Mouse (Mus musculus) heart, adult 8-10 months (tissue): ENCODE data around the gene Ogdh. TPM values are rescaled to one million over a fixed set of nuclear protein-coding genes. Genes with fewer than 3 reads are reported as not detected.
A peak's percentile ranks its signal among the peaks of the same experiment; 100 is the strongest.
"Not testable (repeated sequence)": the region's sequence is repeated elsewhere in the genome, so short reads cannot be mapped to it uniquely, and the experiment has no call there.

Experiments used
- DNase-seq: peaks from one replicate; pipeline ENCODE4 v3.0.0; 2022; ENCODE audit warnings: low spot score
- total RNA-seq, 4 experiments: library from RNA; stranded (reverse); gene quantifications; 2 replicates each; pipeline ENCODE4 v1.2.4; 2022

The Ogdh gene
- 1,000 to 10,000 TPM; 1,901 to 2,083 (median 1,945) TPM for total RNA-seq

DNA sequence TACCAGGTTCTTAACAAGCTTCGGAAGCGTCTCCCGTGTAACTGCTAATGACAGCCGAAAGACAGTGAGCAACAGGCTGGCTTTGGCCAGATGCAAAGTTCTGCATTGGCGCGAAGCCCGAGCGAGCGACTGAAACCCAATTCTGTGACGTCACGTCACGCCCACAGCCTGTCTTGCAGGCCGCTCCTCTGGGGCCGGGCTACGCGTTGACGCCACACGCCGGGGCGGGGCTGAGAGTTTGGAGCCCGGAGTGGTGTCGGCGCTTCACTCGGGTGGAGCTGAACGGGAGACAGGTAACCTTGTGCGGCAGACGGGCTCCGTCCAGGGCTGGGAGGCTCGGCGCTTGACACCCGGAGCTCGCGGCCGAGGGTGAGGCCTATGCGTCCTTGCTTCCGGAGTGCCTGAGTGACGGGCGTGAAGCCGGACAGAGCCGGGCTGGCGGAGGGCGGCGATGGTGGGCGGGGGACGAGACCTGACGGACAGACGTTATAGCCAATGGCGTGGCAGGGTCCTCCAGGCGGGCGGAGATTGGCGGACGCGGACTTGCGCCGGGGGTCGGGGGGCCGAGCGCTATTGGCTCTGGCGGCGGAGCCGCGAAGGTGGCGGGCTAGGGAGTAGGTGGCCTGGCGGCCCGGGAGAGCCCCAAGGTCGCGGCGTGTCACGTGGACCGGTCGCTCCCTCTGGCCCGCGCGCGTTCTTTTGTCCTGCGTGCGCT is at the start of gene Ogdh:
Gene Ogdh, plus strand, starts transcription at position 233 of the 715 bp plus-strand sequence.
- DNase-seq = peak; percentile 98

- DNase-seq = no peak
Observed at GRCm38 (mm10) chr11:6244707-6245106, 46.7 kb upstream of the Ogdh start.

DNA sequence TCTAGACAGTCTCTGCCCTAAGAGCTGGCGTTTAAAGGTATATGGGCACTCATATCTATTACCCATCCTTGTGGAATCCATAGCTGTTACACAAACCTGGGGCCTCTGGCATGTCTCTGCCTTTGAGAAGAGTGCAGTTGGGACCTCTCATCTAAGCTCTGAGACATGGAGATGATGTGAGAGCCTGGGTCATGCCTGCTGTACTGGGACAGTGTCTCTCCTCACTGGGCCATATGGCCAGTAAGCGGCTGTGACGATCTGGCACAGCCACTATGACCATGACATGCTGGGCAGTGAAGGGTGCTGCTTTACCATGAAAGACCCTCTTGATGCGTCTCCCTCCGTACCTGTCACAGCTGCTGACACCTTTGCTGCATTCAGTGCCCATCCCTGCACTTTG is 39.2 kb upstream of the Ogdh start:
- DNase-seq = no peak

GRCm38 (mm10) chr11:6252824-6253223 is 38.6 kb upstream of the Ogdh start:
- DNase-seq = no peak

- not testable (repeated sequence) for DNase-seq
Observed at GRCm38 (mm10) chr11:6254602-6255001, 36.8 kb upstream of the Ogdh start.

DNA sequence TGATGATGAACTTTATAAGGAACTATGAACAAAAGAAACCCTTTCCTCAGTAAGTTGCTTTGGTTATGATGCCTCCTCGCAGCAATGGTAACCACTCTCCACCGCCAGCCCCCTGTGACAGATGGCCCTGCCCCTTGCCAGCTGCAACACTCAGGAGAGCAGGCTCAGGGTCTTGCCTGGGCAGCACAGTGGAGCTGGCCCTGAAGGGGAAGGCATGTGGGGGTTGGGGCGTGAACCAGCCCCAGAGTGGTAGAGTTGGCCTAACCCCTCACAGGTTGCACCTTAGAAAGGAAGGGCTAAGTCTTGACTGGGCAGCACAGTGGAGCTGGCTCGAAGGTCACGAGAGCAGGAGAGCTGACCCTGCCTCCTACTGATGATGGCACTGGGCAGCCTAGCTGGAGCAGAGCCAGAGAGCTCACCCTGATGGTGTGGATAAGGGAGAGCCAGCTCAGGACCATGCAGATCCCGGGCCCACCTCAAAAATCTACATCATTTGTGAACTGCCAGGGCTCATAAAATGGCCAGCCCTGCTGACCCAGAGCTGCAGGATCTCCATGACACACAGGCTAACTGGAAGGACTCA is 34.9 kb upstream of the Ogdh start:
- no peak for DNase-seq

DNA sequence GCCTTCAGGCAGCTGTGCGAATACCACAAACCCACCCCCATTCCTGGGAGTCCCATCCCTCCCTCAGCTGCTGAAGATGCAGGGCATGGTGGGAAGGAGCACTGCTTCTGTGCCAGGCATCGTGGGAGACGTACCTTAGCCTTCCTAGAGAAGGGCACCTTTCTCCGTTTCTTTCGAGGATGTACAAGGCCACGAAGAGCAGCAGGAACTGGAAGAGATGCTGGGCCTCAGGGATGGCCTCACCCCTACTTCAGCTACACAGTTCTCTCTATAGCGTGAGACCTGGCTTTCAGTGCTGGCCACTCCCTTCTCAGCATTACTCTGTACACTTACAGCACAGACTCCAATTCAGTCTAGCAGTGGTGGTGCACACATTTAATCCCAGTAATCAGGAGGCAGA is 32.0 kb upstream of the Ogdh start:
- DNase-seq = no peak

DNA sequence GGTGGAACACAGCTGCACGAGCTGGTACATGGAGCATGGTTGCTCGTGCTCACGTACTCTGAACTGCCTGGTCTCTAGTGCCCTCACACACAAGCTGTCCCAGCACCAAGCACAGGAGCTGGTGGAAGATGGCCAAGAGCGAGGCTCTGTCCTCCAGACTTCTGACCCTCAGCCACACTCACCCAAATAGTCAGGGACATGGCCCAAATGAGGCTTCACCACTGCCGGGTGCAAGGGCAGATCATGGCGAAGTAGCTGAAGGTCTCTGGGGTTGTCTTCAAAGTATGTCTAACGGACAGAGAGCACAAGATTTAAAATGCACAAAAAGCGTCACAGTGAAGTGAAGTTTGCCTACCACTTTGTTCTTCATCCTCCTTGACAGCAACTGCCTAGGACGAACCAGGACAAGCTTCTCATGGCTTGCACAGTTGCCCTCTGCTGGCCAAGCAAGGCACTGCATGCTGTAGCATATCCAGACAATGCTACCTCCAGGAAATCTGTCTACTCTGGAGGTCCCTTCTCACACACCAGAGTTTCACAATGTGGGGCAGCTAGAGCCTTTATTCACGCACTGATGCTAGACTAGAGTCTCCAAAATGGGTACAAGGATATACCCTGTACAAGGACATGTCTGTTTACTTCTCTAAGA is 29.9 kb upstream of the Ogdh start:
- peak; percentile 61 for DNase-seq

GRCm38 (mm10) chr11:6266621-6267020 is 24.8 kb upstream of the Ogdh start:
- no peak for DNase-seq

- peak; percentile 94 for DNase-seq
Observed at GRCm38 (mm10) chr11:6267320-6268254, 23.8 kb upstream of the Ogdh start, which contains the start of gene Ddx56. Gene Ddx56 (minus strand): TSS chr11:6267772.

GRCm38 (mm10) chr11:6273607-6274006 is 17.8 kb upstream of the Ogdh start:
- DNase-seq = no peak

- DNase-seq = peak; percentile 99
Observed at GRCm38 (mm10) chr11:6274387-6275093, 16.9 kb upstream of the Ogdh start, which contains the start of gene Tmed4. Gene Tmed4 (minus strand): TSS chr11:6274870.

DNA sequence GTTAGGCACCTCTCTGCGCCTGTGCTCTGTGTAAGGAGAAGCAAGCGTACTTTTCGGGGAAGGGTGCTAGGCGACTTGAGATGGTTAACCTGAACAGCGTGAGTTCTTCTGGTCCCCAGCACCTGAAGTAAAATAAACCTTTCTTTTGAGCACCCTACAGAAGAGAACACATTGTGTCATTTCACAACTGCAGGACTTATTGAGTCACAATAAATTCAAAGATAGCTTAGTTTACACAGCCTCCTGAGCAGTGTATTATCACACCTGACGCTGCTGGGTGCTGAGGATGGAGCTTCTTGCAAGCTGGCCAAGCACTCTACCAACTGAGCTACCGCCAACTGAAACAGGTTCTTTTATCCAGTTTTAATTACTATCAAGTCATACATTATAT is 16.3 kb upstream of the Ogdh start:
- DNase-seq = no peak

GRCm38 (mm10) chr11:6276466-6276865 is 15.0 kb upstream of the Ogdh start:
- DNase-seq = no peak

DNA sequence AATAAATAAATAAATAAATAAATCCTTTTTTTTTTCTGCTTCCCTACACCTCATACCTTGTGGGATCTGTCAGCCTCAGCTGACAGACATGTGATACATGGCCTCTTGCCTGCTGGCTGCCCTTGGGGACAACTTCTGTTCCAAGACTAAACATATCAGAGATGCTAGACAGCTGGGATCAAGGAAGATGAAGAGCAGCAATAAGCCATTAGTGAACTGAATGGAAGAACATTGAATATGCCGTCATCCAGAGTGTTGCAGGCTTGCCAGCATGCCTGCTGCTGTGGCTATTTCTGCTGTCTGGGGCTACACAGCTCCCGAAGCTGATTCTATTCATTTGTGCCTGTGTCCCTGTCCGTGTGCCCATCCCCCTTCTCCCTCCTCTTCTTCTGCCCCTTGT is 8.5 kb upstream of the Ogdh start:
- peak; percentile 68 for DNase-seq

- peak; percentile 48 for DNase-seq
Observed at GRCm38 (mm10) chr11:6290138-6290537, 1.3 kb upstream of the Ogdh start.

DNA sequence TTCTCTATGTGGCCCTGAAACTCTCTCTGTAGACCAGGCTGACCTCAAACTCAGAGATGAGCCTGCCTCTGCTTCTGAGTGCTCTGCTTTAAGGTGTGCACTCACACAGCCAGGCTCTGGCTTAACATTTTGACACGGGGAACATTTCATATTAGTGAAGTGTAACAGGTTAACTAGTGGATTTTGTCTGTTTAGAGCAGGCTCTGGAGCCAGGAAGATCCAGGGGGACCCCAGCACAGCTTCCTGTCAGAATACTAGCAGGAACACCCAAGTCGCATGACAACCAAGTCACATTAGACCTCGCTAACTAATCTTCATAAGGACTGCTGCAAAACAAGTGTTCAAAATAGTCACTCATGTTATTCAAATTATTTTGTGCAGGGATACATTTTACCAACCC is 550 bp upstream of the Ogdh start:
- no peak for DNase-seq

- DNase-seq = peak; percentile 75
Observed at GRCm38 (mm10) chr11:6292116-6292987, 919 bp downstream of the Ogdh start.

DNA sequence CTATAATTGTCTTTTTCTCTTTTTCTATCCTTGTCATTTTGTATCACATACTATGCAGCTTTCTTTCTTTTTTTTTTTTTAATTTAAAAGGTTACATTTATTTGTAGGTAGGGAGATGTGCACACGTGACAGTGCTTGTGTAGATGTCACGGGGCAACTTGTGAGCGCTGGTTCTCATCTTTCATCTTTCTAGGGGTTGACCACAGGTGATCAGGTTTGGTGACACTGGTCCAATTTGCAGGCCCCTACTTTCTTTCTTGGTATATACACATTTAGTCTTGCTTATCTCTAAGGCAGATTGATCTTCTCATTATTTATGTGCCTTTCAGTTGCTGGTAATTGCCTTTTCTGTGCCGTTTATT is 1.5 kb downstream of the Ogdh start:
- DNase-seq = no peak

- no peak for DNase-seq
Observed at GRCm38 (mm10) chr11:6293601-6294000, 2.2 kb downstream of the Ogdh start.
